Mouse (Mus musculus) forebrain, embryonic 13.5 days (tissue): ENCODE results near the gene Suz12. TPM values are rescaled to one million over a fixed set of nuclear protein-coding genes. Genes with fewer than 3 reads are reported as not detected.
A peak's percentile ranks its signal among the peaks of the same experiment; 100 is the strongest.
"Not testable (repeated sequence)": the region's sequence is repeated elsewhere in the genome, so short reads cannot be mapped to it uniquely, and the experiment has no call there.

ENCODE experiments used
- ATAC-seq: fragments of 200-750 bp; cut with Nextera tagmentation; 2 replicates; pipeline ENCODE4 v1.8.0; 2017
- H3K27ac ChIP-seq: fragments of 300-500 bp; sonication (generic); 2 replicates; pipeline ENCODE4 v1.5.1; 2015; ENCODE audit warnings: inconsistent platforms, mild to moderate bottlenecking, moderate library complexity
- H3K27me3 ChIP-seq: fragments of 300-500 bp; sonication (generic); 2 replicates; pipeline ENCODE4 v1.6.1; 2015; ENCODE audit warnings: mild to moderate bottlenecking, inconsistent platforms
- H3K36me3 ChIP-seq: fragments of 300-500 bp; sonication (generic); 2 replicates; pipeline ENCODE4 v1.6.1; 2015; ENCODE audit warnings: mild to moderate bottlenecking, inconsistent platforms; ENCODE audit not compliant: poor library complexity, severe bottlenecking
- H3K4me1 ChIP-seq: fragments of 300-500 bp; sonication (generic); 2 replicates; pipeline ENCODE4 v1.6.1; 2015; ENCODE audit warnings: inconsistent platforms
- H3K4me2 ChIP-seq: fragments of 300-500 bp; sonication (generic); 2 replicates; pipeline ENCODE4 v1.6.1; 2015; ENCODE audit warnings: inconsistent platforms, mild to moderate bottlenecking, moderate library complexity
- H3K4me3 ChIP-seq: fragments of 300-500 bp; sonication (generic); 2 replicates; pipeline ENCODE4 v1.5.1; 2015; ENCODE audit warnings: mild to moderate bottlenecking, inconsistent platforms
- H3K9ac ChIP-seq: fragments of 300-500 bp; sonication (generic); 2 replicates; pipeline ENCODE4 v1.6.1; 2015; ENCODE audit warnings: mild to moderate bottlenecking, inconsistent platforms
- H3K9me3 ChIP-seq: fragments of 300-500 bp; sonication (generic); replicated peaks from 2 replicates; pipeline ENCODE4 v1.6.1; 2016; ENCODE audit warnings: inconsistent platforms
- WGBS: fragments of 180-500 bp; shearing (Covaris S2); methylation state at CpG from one replicate; pipeline ENCODE4 v1.1.7; 2015; 5-methylcytosine and 5-hydroxymethylcytosine counted together
- polyA plus RNA-seq: library from polyadenylated mRNA; unstranded; fragments of >200 nt; fragmentation: Nextera tagmentation; extraction: Ambion mirVana; gene quantifications from 2 replicates; pipeline ENCODE4 v1.2.1, GENCODE M21; 2015

The Suz12 gene
- polyA plus RNA-seq, 1 experiment from 2014 or later = 33.3 TPM

GRCm38 (mm10) chr11:79973626-79974476 lies 19.1 kb upstream of the Suz12 start:
- WGBS = under 1% methylated on average over 41 of the region's 41 CpGs
- H3K27ac ChIP-seq = peak overlapping the region; percentile 91
- H3K27me3 ChIP-seq = no peaks in the 10 kb centered on the region
- peaks cover 11% of the 10 kb centered on the region for H3K4me1 ChIP-seq
- H3K4me3 ChIP-seq = peak overlapping the region; percentile 61
- peak overlapping the region; percentile 83 for H3K4me2 ChIP-seq
- no peaks in the 10 kb centered on the region for H3K9me3 ChIP-seq
- H3K9ac ChIP-seq = peak overlapping the region; percentile 83
- H3K36me3 ChIP-seq = no peaks in the 10 kb centered on the region
- 0 out of 2 replicates have a peak, but pooled peaks have one; percentile 36 for ATAC-seq

- Histone ChIP-seq H3K27me3 (no peaks in the 10 kb centered on the region), H3K9ac (peak overlapping the region; percentile 49; the same call in 1 of the 2 replicates), H3K4me1 (peaks cover 11% of the 10 kb centered on the region), H3K9me3 (no peaks in the 10 kb centered on the region), H3K4me2 (peak overlapping the region; percentile 83), H3K27ac (no peak overlapping the region), H3K36me3 (no peaks in the 10 kb centered on the region), H3K4me3 (peak overlapping the region; percentile 19)
- no peak for ATAC-seq
- 30% methylated on average over 2 of the region's 2 CpGs for WGBS
These were observed 17.5 kb upstream of the Suz12 start for GRCm38 (mm10) chr11:79975377-79975776.

GRCm38 (mm10) chr11:79976222-79976621 lies 16.7 kb upstream of the Suz12 start:
- no peak overlapping the region for H3K4me2 ChIP-seq
- peaks cover 11% of the 10 kb centered on the region for H3K4me1 ChIP-seq
- no peaks in the 10 kb centered on the region for H3K27me3 ChIP-seq
- no peak overlapping the region for H3K27ac ChIP-seq
- H3K9me3 ChIP-seq = no peaks in the 10 kb centered on the region
- H3K9ac ChIP-seq = no peak overlapping the region
- no peak for ATAC-seq
- no peaks in the 10 kb centered on the region for H3K36me3 ChIP-seq
- no peak overlapping the region for H3K4me3 ChIP-seq
- 91% methylated on average over 1 of the region's 1 CpGs for WGBS

GRCm38 (mm10) chr11:79976645-79977044 lies 16.3 kb upstream of the Suz12 start:
- not testable (repeated sequence) for H3K4me3 ChIP-seq, H3K4me2 ChIP-seq, H3K27ac ChIP-seq, H3K9ac ChIP-seq, H3K9me3 ChIP-seq, H3K36me3 ChIP-seq, H3K27me3 ChIP-seq, ATAC-seq
- peaks cover 11% of the 10 kb centered on the region for H3K4me1 ChIP-seq
- WGBS = 77% methylated on average over 6 of the region's 6 CpGs

GRCm38 (mm10) chr11:79977061-79977460 lies 15.8 kb upstream of the Suz12 start:
- 96% methylated on average over 14 of the region's 14 CpGs for WGBS
- ATAC-seq, H3K4me2 ChIP-seq, H3K9me3 ChIP-seq, H3K4me3 ChIP-seq, H3K27ac ChIP-seq, H3K27me3 ChIP-seq, H3K36me3 ChIP-seq, H3K9ac ChIP-seq: not testable (repeated sequence)
- H3K4me1 ChIP-seq = peaks cover 11% of the 10 kb centered on the region

GRCm38 (mm10) chr11:79977747-79978146 lies 15.2 kb upstream of the Suz12 start:
- WGBS = 95% methylated on average over 3 of the region's 4 CpGs
- H3K4me2 ChIP-seq, H3K4me3 ChIP-seq, H3K27ac ChIP-seq, H3K27me3 ChIP-seq, ATAC-seq, H3K9me3 ChIP-seq, H3K36me3 ChIP-seq, H3K9ac ChIP-seq: not testable (repeated sequence)
- H3K4me1 ChIP-seq = peaks cover 11% of the 10 kb centered on the region

- Histone ChIP-seq H3K9me3 (no peaks in the 10 kb centered on the region), H3K4me3 (no peak overlapping the region), H3K27me3 (no peaks in the 10 kb centered on the region), H3K9ac (no peak overlapping the region), H3K4me1 (no peaks in the 10 kb centered on the region), H3K4me2 (no peak overlapping the region), H3K27ac (no peak overlapping the region), H3K36me3 (no peaks in the 10 kb centered on the region)
- WGBS = 94% methylated on average over 4 of the region's 4 CpGs
- no peak for ATAC-seq
These were observed 6.0 kb upstream of the Suz12 start for GRCm38 (mm10) chr11:79986886-79987285.

- no peak overlapping the region for H3K4me3 ChIP-seq
- H3K4me1 ChIP-seq = no peaks in the 10 kb centered on the region
- no peaks in the 10 kb centered on the region for H3K27me3 ChIP-seq
- ATAC-seq = no peak
- no peak overlapping the region for H3K9ac ChIP-seq
- WGBS = 85% methylated on average over 3 of the region's 3 CpGs
- no peak overlapping the region for H3K27ac ChIP-seq
- H3K36me3 ChIP-seq = no peaks in the 10 kb centered on the region
- no peak overlapping the region for H3K4me2 ChIP-seq
- H3K9me3 ChIP-seq = no peaks in the 10 kb centered on the region
These were observed 5.0 kb upstream of the Suz12 start for GRCm38 (mm10) chr11:79987896-79988295.

- peaks cover 1% of the 10 kb centered on the region for H3K4me1 ChIP-seq
- no peak overlapping the region for H3K27ac ChIP-seq
- WGBS = 91% methylated on average over 2 of the region's 2 CpGs
These were observed 2.8 kb upstream of the Suz12 start for GRCm38 (mm10) chr11:79990120-79990519.

GRCm38 (mm10) chr11:79991600-79991999 lies 1.3 kb upstream of the Suz12 start:
- Histone ChIP-seq H3K4me3 (no peak overlapping the region), H3K4me2 (no peak overlapping the region), H3K4me1 (peaks cover 4% of the 10 kb centered on the region), H3K9ac (no peak overlapping the region), H3K36me3 (peaks cover 7% of the 10 kb centered on the region; the same call in 1 of the 2 replicates), H3K9me3 (no peaks in the 10 kb centered on the region), H3K27me3 (no peaks in the 10 kb centered on the region), H3K27ac (no peak overlapping the region)
- 93% methylated on average over 5 of the region's 5 CpGs for WGBS
- ATAC-seq = no peak

More at GRCm38 (mm10) chr11:79990120-79990519, 2.8 kb upstream of the Suz12 start:
- H3K9me3 ChIP-seq = no peaks in the 10 kb centered on the region
- H3K4me3 ChIP-seq = no peak overlapping the region
- no peak for ATAC-seq
- no peaks in the 10 kb centered on the region for H3K36me3 ChIP-seq
- H3K4me2 ChIP-seq = no peak overlapping the region
- no peak overlapping the region for H3K9ac ChIP-seq
- no peaks in the 10 kb centered on the region for H3K27me3 ChIP-seq

GRCm38 (mm10) chr11:79992035-79992591 lies 793 bp upstream of the Suz12 start:
- H3K4me2 ChIP-seq = peak overlapping the region; percentile 74
- no peaks in the 10 kb centered on the region for H3K9me3 ChIP-seq
- peak overlapping the region; percentile 98 for H3K9ac ChIP-seq
- no peaks in the 10 kb centered on the region for H3K27me3 ChIP-seq
- no peak for ATAC-seq
- H3K27ac ChIP-seq = peak overlapping the region; percentile 99
- WGBS = 31% methylated on average over 21 of the region's 21 CpGs
- peaks cover 4% of the 10 kb centered on the region for H3K4me1 ChIP-seq
- H3K4me3 ChIP-seq = peak overlapping the region; percentile 99
- peaks cover 12% of the 10 kb centered on the region for H3K36me3 ChIP-seq
